Mouse (Mus musculus) layer of hippocampus, adult 6 months (tissue): Measurements from ENCODE around the gene Gm10097. TPM values are rescaled to one million over a fixed set of nuclear protein-coding genes. Genes with fewer than 3 reads are reported as not detected.

Experiments used
- long read RNA-seq, 2 experiments: library from polyadenylated mRNA; unstranded; transcript quantifications; one replicate each; pipeline ENCODE4 v2.0.0; 2019 to 2020
- polyA plus RNA-seq: library from polyadenylated mRNA; unstranded; fragments of <200 nt; fragmentation: Nextera tagmentation; gene quantifications from 2 replicates; pipeline ENCODE4 v1.2.3, GENCODE M21; 2021

The Gm10097 gene
- polyA plus RNA-seq: 0.06 TPM in 1 of 2 replicates, not detected in the other
- long read RNA-seq, experiment 1: 0 reads
- long read RNA-seq, experiment 2: 0 reads

GRCm38 (mm10) chr10:5068676-5069265 lies at the start of gene Gm10097:
Gene Gm10097, plus strand, starts transcription at chr10:5069192.

